Mouse (Mus musculus) stomach, embryonic 15.5 days (tissue): ENCODE data around the gene Lactb. TPM values are rescaled to one million over a fixed set of nuclear protein-coding genes. Genes with fewer than 3 reads are reported as not detected.

Experiments used
- polyA plus RNA-seq: library from polyadenylated mRNA; unstranded; fragments of >200 nt; fragmentation: Nextera tagmentation; extraction: Ambion mirVana; gene quantifications from 2 replicates; pipeline ENCODE4 v1.2.1, GENCODE M21; 2015

Lactb gene
- polyA plus RNA-seq, 1 experiment from 2014 or later = 10.5 TPM

Other genes with a start within 250 kb of the Lactb start
- gene Aph1b, start 180.0 kb downstream of the Lactb start, polyA plus RNA-seq = 8.4 and 9.1 TPM in 2 replicates
- 0.80 and 1.0 TPM in 2 replicates for gene Gm10647, start 178.4 kb downstream of the Lactb start, polyA plus RNA-seq
- gene Aph1c, start 140.8 kb downstream of the Lactb start, polyA plus RNA-seq = 5.1 and 5.7 TPM in 2 replicates
- gene Rab8b, start 55.8 kb downstream of the Lactb start, polyA plus RNA-seq = 24.8 and 25.0 TPM in 2 replicates
- gene Rps27l, start 29.4 kb downstream of the Lactb start, polyA plus RNA-seq = 840 and 853 TPM in 2 replicates
- gene Tpm1, start 73.9 kb upstream of the Lactb start, polyA plus RNA-seq = 1,038 and 1,102 TPM in 2 replicates